Mouse (Mus musculus): ENCODE results near the gene Ace2.

DNA sequence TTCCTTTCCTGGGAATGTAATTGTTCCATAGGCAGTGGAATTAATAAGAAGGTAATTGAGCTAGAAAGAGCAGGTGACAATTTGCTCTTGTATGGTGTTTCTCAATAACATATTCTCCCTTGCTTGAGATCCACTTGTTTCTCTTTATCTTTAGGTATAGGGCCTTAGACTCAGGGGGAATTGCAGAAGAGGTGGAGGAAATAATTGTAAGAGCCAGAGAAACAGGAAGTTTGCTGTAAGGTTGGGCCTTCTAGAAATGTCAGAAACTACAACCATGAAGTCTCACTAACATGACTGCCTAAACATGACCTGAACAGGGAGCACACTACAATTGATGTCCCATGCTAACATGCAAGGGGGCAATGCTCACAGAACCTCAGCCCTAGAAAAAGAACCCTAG, 50.7 kb downstream of the Ace2 start:
- TF ChIP-seq POLR2A (IDR thresholded peaks at IDR 0.05; ENCODE audit: insufficient read depth, low read length): no peak
- TF ChIP-seq CTCF (IDR thresholded peaks at IDR 0.05; ENCODE audit: low read depth, low read length): no peak
